Mouse (Mus musculus) kidney, postnatal 25 days (tissue): Measurements from ENCODE around the gene Lysmd2.
A peak's percentile ranks its signal among the peaks of the same experiment; 100 is the strongest.
"Not testable (repeated sequence)": the region's sequence is repeated elsewhere in the genome, so short reads cannot be mapped to it uniquely, and the experiment has no call there.

Experiments
- DNase-seq, 2 experiments: peaks; one replicate each; pipeline ENCODE4 v3.0.0; 2021; ENCODE audit warnings: mixed read lengths in 2 of 2

Lysmd2 gene

GRCm38 (mm10) chr9:75630823-75631454 lies 5.4 kb downstream of the Lysmd2 start:
- no peak for DNase-seq

- no peak for DNase-seq
Measured at GRCm38 (mm10) chr9:75632111-75632510, 6.6 kb downstream of the Lysmd2 start.

- DNase-seq = peak in 1 of 2 experiments; percentile 10
Measured at GRCm38 (mm10) chr9:75632902-75633301, 7.4 kb downstream of the Lysmd2 start.

DNA sequence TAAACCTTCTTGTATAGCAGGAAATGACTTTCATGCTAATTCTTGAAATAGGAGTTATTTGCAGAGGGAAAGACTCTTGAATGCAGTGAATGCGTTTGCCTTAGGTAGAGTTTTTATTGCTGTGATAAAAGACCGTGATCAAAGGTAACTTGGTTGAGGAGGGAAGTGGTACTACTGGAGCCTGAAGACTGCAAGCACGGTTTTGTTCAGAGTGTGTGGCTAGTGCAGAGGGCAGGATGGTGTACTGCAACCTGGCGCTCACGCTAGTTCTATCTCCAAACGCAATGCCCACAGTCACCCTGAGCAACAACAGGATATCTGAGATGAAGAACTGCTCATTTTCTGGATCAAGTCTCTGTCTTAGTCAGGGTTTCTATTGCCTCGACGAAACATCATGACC lies 8.1 kb downstream of the Lysmd2 start:
- no peak for DNase-seq

DNA sequence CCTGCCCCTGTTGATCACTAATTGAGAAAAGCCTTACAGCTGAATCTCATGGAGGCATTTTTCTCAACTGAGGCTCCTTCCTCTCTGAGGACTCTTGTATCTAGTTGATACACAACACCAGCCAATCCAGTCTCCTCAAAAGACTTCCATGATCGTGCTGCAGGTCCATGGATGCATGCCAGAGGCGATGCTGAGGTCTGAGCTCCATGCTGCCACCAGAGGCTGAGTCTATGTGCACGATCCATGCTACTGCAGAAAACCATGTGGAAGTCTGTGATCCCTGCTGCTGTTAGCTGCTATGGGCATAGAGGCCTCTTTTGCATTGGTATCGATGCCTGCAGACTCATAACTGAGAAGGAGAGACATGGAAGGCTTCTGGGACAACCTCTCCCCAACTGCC lies 8.7 kb downstream of the Lysmd2 start:
- DNase-seq = no peak

DNA sequence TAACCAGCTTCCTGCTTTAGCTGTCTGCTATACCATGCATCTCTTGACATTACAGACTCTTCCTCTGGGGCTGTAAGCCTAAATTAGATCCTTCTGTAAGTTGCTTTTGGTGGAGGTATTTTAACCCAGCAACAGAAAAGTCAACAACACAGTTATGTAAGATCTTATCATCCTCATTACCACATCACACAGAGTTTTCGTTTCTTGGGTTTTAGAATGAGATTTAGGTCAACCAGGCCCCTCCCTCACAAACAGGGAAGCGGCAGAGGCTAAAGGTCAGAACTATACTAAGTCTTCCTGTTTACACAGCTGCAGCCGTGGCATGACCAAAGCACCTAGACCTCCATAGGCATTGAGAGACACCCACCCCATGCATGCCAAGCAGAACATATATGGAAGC lies 19.9 kb downstream of the Lysmd2 start:
- no peak for DNase-seq

DNA sequence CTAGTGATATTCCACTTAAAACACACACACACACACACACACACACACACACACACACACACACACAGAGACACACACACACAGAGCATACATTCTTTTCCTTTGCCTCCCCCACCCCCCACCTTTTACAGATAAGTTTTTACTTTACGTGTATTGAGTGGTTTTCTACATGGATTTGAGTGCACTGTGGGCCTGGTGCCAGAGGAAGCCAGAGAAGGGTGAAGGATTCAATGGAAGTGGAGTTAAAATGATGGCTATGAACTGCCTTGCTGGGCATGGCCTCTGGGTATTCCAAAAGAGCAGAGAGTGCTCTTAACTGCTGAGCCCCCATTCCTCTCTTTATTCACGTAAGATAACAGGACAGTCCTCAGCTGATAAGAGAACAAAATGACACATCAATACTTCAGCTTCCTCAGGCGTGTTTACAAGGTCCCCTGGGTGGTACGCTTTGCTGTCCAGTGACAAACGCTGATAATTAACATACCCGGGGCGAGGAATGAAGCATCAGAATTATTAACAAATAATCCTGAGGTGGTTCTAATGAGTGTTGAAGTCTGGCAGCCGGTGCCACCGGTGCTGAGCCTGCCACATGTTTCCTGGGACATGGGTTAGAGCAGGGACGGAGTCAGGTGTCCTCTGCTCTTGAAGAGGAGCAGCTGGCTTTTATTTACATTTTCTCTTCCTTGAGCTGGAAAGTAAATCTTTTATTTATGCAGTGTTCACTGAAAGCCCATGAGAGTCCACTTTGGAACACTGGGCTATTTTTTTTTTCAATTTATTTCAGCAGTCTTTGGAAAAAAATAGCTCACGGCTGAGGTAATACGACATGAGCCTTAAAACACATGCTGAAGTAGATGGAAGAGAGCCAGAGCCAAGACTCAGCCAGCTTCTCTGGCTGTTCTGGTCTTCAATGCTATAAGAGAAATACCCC lies 28.7 kb downstream of the Lysmd2 start:
- DNase-seq = no peak

- DNase-seq = not testable (repeated sequence)
Measured at GRCm38 (mm10) chr9:75656456-75656855, 30.9 kb downstream of the Lysmd2 start.

GRCm38 (mm10) chr9:75660917-75661316 lies 35.4 kb downstream of the Lysmd2 start:
- no peak for DNase-seq

GRCm38 (mm10) chr9:75665364-75665763 lies 39.8 kb downstream of the Lysmd2 start:
- DNase-seq = no peak

DNA sequence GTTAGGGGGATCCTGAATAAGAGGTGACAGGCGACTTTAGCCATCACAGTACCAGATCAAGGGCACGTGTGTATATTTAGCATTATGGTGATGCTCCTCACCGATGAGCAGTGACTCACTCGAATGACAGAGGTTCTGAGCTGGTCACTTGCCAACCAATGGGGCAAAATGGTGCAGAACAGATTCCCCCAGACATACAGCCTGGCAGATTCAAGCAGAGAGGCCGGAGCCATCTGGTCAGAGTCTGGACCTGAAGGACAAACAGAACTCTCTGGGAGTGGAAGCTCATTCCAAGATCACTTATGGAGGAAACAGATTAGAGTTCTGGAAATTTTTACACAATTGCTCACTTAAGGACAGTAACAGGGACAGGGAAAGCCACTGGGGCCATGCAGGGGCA lies 41.1 kb downstream of the Lysmd2 start:
- DNase-seq = no peak

- DNase-seq = no peak
Measured at GRCm38 (mm10) chr9:75672769-75673168, 47.2 kb downstream of the Lysmd2 start.

GRCm38 (mm10) chr9:75676226-75676625 lies 50.7 kb downstream of the Lysmd2 start:
- DNase-seq = no peak

DNA sequence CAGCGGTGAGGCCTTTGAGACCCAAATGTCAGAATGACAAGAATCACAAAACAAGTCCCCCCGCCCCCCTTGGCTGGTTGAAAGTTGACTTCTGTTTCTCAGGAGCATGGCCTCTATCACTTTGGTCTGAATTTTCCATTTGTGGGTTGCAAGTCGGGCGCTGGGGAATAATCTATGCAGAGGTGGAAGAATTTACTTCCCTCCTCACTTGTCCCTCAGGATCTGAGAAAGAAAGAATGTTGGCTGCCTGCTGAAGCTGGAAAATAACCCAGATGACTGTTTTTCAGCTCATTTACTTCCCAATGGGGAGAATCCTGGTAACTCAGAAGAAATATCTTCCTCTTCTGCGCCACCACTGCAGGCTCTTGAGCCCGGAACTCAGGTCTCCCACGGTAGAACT lies 52.8 kb downstream of the Lysmd2 start:
- DNase-seq = no peak

DNA sequence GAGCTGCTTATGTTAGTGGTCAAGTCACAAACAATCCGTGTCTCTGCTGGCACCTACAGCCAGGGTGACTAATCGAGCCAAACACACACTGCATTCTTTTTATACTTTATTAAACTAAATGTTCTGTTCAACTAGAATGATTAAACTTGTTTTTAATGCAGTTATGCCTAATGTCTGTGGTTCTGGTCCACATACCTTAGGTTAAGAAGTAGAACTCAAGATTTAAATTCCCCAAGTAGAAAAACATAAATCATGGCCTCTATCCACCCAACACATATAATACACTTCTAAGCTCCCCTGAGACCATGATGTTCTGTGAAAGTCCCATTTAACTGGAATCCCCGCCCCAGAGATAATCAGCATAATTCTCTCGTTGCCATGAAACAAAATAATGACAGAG lies 54.1 kb downstream of the Lysmd2 start:
- no peak for DNase-seq

DNA sequence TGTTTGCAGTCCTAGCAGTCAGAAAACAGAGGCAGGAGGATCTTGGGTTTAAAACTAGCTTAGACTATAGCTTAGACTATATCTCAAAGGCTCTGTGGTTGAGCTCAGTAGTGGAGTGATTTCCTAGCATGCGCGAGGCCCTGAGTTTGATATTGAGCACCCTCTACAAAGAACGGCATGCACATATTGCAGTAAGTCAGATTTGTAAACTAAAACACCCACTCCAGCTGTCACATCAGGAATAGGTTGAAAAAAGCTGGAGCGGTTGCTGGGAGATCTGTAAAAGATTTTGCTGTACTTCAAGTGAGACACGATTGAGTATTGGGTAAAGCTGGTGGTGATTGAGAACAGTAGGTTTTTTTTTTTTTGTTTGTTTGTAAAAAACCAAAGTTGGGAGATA lies 55.1 kb downstream of the Lysmd2 start:
- no peak for DNase-seq

DNA sequence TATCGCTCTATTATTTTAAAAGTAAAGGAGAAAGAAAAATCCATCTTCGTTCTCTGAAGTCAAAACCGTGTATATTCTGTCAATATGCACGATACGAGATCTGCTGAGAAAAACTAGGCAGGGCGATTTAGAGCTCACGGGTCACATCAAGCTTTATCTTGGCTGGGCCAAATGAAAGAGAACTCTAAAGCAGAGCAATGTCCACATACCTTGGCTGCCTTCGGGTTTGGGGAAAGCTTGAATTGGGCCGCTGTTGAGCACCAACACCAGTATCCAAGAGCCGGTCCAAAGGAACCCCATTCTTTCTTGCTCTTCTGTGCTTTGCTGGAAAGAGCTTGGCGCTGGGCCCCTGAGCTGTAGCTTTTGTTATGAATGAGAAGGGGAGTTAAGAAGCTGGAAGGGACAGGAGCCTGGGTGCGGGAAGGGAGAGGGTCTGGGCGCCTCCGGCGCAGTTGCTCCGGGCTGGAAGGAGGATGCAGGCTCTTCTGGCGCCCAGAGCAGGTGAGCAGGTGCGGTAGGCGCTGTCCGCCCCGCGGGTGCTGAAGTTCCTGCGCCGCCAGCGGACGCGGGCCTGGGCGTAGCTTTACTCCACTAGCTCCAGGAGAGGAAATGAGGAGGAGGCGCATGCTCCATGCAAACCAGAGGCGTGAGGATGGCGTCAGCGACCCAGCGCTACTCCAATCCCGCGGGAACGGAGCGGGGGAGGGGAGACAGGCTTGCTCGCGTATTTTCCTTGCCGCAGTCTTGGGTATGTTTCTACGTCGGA lies 58.1 kb downstream of the Lysmd2 start, which contains the start of gene Scg3:
Scg3 (minus strand) TSS at position 631 of the 766 bp plus-strand sequence.
- DNase-seq = peak; percentile 69 to 73

DNA sequence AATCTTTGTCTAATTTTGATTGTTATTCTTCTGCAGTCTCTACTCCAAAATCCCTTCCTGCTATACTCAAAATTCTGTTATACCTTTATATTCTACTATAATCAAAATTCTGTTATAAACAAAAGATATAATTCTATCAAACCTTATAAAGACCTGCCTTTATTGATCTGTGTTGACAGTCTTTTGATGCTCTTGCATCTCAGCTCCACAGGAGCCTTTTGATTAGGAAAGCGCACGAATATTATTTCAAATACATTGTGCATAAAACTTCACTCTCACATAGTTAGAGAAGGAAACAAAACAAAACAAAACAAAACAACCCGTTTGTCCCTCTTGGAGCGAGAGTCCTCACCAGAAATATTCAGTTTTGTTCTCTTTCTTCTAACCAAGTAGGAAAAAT lies 58.8 kb downstream of the Lysmd2 start:
- DNase-seq = no peak

DNA sequence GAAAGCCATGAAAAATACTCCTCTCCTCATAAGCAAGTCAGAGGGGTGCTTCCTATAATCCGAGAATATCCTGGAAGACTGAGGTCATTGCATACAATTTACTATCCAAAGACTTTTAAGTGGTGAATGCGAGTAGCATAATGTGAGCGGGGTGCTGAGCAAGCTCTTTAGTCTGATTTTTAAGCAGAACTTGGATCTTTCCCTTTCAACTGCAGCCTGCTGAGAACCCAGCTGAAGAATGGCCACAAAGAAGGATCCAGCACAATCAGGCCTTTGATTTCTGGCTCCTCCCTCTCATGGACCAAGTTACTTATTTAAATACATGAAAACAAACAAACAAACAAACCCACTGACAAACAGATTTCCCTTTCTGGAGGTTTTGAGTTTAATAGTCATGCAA lies 59.2 kb downstream of the Lysmd2 start:
- no peak for DNase-seq
